Mouse (Mus musculus) monocyte, adult 2 months (primary cell): ENCODE data around the gene Olfr1157.

Source experiments
- DNase-seq, 2 experiments: peaks; one replicate each; pipeline ENCODE4 v3.0.0; 2022; ENCODE audit warnings: low spot score in 2 of 2, low read depth in 1 of 2

The Olfr1157 gene

DNA sequence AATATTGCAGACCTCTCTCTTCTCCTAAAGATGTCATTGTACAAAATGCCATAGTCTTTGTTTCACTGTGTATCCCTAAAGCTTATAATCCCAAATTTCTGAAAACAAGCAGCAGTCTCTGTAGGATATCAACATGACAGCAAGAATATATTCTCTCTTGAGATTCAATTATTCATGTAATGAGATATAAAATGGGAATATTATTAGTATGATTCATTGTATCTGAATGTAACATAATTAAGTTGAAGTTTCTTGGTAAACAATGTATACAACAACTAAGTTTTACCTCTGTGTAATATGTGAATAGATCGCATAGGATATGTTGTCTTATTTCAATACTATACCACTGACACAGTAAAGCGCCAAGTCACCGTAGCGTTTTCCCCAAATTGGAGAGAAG lies at the start of gene Olfr1157:
Gene Olfr1157, minus strand, starts transcription at position 101 of the 400 bp plus-strand sequence.
- no peak for DNase-seq

DNA sequence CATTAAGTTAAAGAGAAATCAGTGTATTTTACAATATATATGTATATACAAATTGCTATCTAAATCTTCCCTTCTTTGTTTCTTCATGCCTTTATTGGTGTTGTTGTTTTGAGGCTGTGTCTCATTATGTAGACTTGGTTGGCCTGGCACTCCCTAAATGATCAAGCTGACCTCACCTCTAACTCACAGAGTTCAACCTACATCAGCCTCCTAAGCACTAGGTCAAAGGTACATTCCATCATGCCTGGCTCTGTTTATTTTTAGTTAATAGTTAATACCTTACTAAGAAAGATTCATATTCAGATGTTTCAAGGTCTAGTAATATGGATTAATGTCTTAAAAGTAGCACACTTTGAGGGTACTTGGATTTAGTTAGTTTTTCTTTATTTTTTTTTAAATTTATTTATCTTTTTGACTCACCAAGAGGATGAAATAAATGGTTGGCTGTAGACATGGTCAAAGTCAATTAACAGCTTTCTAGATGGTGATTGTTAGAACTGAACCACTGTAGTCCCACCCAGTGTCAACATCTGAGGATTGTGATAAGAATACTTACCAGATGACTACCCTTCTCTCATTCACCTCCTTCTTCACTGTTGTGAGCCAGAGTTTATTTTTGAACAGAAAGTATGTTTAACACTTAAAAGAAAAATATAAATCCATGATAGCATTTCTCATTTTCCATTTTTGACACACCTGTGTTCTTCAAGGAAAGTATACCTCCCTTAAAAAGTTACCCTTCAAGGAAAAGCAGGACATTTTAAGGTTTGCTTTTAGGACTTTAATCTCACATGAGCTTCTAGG lies 39.6 kb upstream of the Olfr1157 start, which contains the start of gene Olfr1160:
Gene Olfr1160, minus strand, starts transcription at position 754 of the 804 bp plus-strand sequence.
- no peak for DNase-seq

DNA sequence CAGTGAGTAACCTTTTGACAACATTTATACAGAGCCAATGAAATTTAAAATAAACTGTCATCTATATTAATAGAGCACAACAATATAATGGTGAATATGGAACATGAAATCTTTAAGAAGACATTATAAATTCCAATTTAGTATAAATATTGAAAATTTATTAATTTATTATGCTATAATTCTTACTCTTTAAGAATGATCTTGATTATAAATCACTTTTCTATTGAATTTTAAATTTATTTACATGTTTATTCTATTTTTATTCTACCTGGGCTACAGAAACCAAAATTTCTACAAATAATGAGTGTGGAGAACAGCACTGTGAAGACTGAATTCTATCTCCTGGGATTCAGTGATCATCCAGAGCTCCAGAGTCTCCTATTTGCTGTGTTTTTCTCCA lies 21.7 kb upstream of the Olfr1157 start, which contains the start of gene Olfr1158:
Gene Olfr1158, plus strand, starts transcription at position 301 of the 400 bp plus-strand sequence.
- DNase-seq = no peak

DNA sequence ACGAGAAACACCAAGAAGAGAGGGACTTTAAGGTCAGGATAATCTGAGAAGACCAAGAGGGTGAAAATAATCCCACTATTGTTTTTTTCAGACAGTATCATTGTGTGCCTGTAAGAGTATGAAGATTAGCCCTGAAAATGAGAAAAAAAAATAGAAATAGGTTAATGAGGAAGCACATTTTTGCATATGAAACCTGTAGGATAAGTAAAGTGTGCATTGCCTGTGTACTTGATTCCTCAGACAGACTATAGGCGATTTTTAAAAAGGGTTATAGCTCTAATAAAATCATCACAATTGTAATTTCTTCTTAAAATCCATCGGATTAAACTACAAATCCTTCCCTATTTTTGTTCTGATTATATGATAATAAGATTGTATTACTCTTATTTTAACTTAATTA lies 6.5 kb upstream of the Olfr1157 start, which contains the start of gene Olfr74:
Gene Olfr74, minus strand, starts transcription at position 101 of the 400 bp plus-strand sequence.
- DNase-seq = no peak

DNA sequence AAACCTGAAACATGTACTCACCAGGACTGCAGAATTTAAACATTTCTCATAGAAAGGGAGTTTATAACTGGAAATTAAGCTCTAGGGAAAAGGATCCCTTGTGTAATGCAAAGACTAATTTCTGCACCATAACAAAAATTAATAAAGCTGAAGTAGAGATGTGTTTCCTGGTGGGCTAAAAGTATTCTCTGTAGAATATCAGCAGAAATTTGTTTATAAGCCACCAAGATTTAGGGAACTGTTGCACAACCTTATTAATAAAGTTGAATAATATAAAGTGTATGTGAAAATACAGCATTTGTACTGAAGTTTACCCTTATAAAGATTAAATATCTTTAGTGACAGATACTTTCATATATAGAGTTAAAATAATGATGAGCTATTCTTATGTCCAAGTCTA lies 15.1 kb downstream of the Olfr1157 start, which contains the start of gene Olfr1156:
Gene Olfr1156, minus strand, starts transcription at position 101 of the 400 bp plus-strand sequence.
- DNase-seq = no peak

DNA sequence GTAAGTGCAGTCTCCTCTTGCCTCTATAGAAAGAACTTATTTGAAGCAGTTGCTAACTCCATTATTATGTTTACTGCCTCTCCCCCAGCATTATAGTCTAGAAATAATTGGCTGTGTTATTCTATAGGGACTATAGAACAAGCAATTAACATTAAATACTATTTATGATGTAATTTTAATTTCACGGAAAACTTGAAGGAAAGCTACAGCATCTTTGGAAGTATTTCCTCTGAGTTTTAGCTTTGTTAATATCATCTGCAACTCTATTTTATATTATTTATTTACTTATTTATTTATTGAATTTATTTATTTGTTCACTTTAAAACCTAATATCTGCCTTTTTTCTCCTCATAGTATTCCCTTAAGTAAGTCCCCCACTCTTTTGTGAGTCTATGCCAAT lies 23.1 kb downstream of the Olfr1157 start, which contains the start of gene Olfr1155:
Gene Olfr1155, minus strand, starts transcription at position 101 of the 400 bp plus-strand sequence.
- no peak for DNase-seq
